Mouse (Mus musculus): ENCODE measurements around the gene Camta2.

GRCm38 (mm10) chr11:70645461-70646258 lies 42.2 kb downstream of the Camta2 start:
- no peak for TF ChIP-seq POLR2A (IDR thresholded peaks at IDR 0.05; ENCODE audit: low read depth, low read length)
- TF ChIP-seq CTCF (IDR thresholded peaks at IDR 0.05; ENCODE audit: borderline replicate concordance, insufficient read depth, low read length), result no peak

Data from embryonic fibroblast, embryonic 13.5 days (primary cell).